Mouse (Mus musculus): ENCODE measurements around the gene Arf3. TPM values are rescaled to one million over a fixed set of nuclear protein-coding genes. Genes with fewer than 3 reads are reported as not detected.

The Arf3 gene
- polyA plus RNA-seq, 1 experiment from 2014 or later = 97.8 TPM

DNA sequence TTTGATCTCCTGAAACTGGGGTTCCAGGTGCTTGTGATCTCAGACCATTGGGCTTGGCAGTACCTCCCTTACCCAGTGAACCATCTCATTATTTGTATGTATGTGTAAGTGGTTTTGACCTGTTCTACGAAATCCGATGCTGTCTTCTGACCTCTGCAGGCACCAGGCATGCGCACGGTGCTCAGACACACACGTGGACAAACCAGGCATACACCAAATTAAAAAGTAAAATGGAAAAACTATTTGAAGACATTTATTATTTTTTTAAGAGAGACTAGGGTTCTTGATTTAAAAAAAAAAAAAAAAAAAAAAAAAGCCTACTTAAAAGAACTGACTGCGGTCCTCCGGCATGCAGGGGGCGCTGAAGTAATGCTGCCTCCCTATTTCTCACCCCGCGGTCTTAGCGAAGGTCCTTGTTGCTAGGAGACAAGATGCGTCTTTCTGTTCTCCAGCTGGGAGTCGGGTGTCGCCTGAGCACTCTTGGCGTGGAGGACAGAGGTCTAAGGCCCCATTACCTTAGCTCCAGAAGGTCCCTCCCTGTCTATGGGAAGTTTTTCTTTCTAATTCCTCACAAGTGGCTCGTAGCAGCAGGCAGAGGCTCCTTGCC is 55.1 kb downstream of the Arf3 start, which contains the start of gene Ccdc65:
Ccdc65 (plus strand) TSS at position 442 of the 607 bp plus-strand sequence.
- WGBS = 21% methylated on average over 16 of the region's 16 CpGs
- peak; percentile 66; the same call in 1 of the 2 replicates for ATAC-seq (ENCODE audit: low FRiP score)
- H3K9me3 ChIP-seq (replicated peaks) = no peaks in the 10 kb centered on the region
- peak within 1 kb of the TSS; percentile 44 for H3K9ac ChIP-seq (replicated peaks)
- peak within 1 kb of the TSS; percentile 44 for H3K4me3 ChIP-seq (replicated peaks)
- peaks cover 11% of the 10 kb centered on the region for H3K27me3 ChIP-seq (replicated peaks)
- peak within 1 kb of the TSS; percentile 66 for H3K4me2 ChIP-seq
- H3K4me1 ChIP-seq = peaks cover 12% of the 10 kb centered on the region
- H3K36me3 ChIP-seq = no peaks in the 10 kb centered on the region
- H3K27ac ChIP-seq (replicated peaks) = no peak within 1 kb of the TSS

GRCm38 (mm10) chr15:98704312-98704711 is 58.7 kb downstream of the Arf3 start:
- 70% methylated on average over 9 of the region's 9 CpGs for WGBS
- Histone ChIP-seq H3K27me3 (replicated peaks) (peaks cover 32% of the 10 kb centered on the region), H3K9me3 (replicated peaks) (no peaks in the 10 kb centered on the region), H3K4me2 (no peak overlapping the region), H3K4me1 (peaks cover 16% of the 10 kb centered on the region), H3K4me3 (replicated peaks) (no peak overlapping the region), H3K36me3 (no peaks in the 10 kb centered on the region), H3K27ac (replicated peaks) (no peak overlapping the region), H3K9ac (replicated peaks) (no peak overlapping the region)
- ATAC-seq (ENCODE audit: low FRiP score) = no peak

DNA sequence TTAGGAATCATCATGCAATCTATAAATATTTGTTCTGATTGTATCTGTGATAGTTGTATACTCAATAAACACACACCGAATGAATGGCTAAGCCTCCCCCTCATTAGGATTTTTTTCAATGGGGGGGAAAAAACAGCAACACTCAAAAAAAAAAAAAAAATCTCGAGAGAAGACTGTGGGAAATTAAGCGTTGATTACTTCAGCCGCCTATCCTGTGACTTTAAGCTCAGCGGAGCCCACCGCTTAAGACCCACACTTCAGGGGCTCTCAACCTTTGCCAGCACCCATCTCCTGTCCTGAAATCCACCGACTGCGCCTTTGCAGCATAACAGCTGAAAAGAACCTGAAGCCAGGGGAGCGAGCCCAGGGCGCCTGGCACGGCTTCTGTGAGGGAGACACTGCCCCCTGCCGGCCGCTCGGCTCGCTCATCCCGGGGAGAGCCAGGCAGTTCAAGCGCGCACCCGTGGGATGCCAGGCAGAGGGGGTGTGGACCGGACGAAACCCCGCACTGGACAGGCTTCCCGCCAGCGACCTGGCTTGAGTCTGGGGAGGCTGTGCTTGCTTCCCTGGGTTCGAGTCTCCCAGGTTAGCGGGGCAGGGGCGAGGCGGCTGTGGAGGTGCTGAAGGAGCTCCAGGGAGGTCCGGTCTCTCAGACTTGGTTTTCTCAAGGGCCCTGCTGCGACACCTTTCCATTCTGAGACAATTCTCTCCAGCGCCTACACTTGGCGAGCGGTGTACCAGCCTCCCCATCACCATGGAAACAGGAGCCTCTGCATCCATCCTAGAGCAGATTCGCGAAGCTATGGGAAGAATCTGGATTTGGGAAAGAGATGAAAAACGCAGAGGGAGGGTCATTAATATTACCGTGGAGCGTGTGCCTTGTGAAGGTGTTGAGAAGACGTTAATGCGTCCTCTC is 63.6 kb downstream of the Arf3 start:
- ATAC-seq (ENCODE audit: low FRiP score) = peak; percentile 91
- Histone ChIP-seq H3K36me3 (no peaks in the 10 kb centered on the region), H3K4me2 (peak overlapping the region; percentile 82), H3K9ac (replicated peaks) (peak overlapping the region; percentile 55), H3K9me3 (replicated peaks) (no peaks in the 10 kb centered on the region), H3K4me3 (replicated peaks) (peak overlapping the region; percentile 53), H3K27me3 (replicated peaks) (peaks cover 26% of the 10 kb centered on the region), H3K4me1 (peaks cover 16% of the 10 kb centered on the region; the same call in 1 of the 2 replicates), H3K27ac (replicated peaks) (peak overlapping the region; percentile 78)
- WGBS = 4% methylated on average over 40 of the region's 40 CpGs

DNA sequence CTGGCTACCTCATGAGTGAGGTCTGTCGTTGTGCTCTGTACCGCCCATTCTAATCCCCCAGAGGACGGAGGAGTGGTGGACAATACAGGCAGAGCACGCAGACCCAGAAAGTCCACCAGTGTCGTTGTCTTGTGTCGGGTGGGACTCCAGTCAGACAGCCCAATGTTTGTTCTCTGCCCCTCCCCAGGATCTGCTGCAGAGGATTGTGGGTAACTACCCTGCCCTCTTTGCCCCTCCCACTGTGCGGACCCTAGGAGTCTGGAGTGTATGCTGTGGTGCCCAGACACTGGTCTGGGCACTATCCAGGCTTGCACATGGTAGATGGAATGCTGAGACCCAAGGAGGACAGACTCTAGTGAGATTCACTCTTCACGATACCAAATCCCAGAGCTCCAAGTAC is 66.8 kb downstream of the Arf3 start:
- 48% methylated on average over 8 of the region's 8 CpGs for WGBS
- H3K4me1 ChIP-seq = peaks cover 27% of the 10 kb centered on the region
- H3K27me3 ChIP-seq (replicated peaks) = peaks cover 7% of the 10 kb centered on the region
- ATAC-seq (ENCODE audit: low FRiP score) = no peak
- no peaks in the 10 kb centered on the region for H3K36me3 ChIP-seq
- H3K9ac ChIP-seq (replicated peaks) = no peak overlapping the region
- no peak overlapping the region for H3K4me2 ChIP-seq
- H3K27ac ChIP-seq (replicated peaks) = no peak overlapping the region
- H3K4me3 ChIP-seq (replicated peaks) = no peak overlapping the region
- H3K9me3 ChIP-seq (replicated peaks) = no peaks in the 10 kb centered on the region

- 32% methylated on average over 9 of the region's 9 CpGs for WGBS
- H3K4me2 ChIP-seq = no peak overlapping the region
- H3K9ac ChIP-seq (replicated peaks) = no peak overlapping the region
- peaks cover 30% of the 10 kb centered on the region for H3K4me1 ChIP-seq
- peaks cover 2% of the 10 kb centered on the region for H3K27me3 ChIP-seq (replicated peaks)
- no peak for ATAC-seq (ENCODE audit: low FRiP score)
- no peaks in the 10 kb centered on the region for H3K36me3 ChIP-seq
- no peak overlapping the region for H3K4me3 ChIP-seq (replicated peaks)
- H3K27ac ChIP-seq (replicated peaks) = no peak overlapping the region
- H3K9me3 ChIP-seq (replicated peaks) = no peaks in the 10 kb centered on the region
Observed at GRCm38 (mm10) chr15:98695726-98696125, 67.3 kb downstream of the Arf3 start.

- H3K4me3 ChIP-seq (replicated peaks) = no peak overlapping the region
- no peak overlapping the region for H3K4me2 ChIP-seq
- H3K4me1 ChIP-seq = peaks cover 18% of the 10 kb centered on the region
- no peak for ATAC-seq (ENCODE audit: low FRiP score)
- H3K27me3 ChIP-seq (replicated peaks) = no peaks in the 10 kb centered on the region
- H3K36me3 ChIP-seq = no peaks in the 10 kb centered on the region
- H3K9ac ChIP-seq (replicated peaks) = no peak overlapping the region
- 66% methylated on average over 11 of the region's 11 CpGs for WGBS
- no peak overlapping the region for H3K27ac ChIP-seq (replicated peaks)
- no peaks in the 10 kb centered on the region for H3K9me3 ChIP-seq (replicated peaks)
Observed at GRCm38 (mm10) chr15:98692171-98692715, 70.8 kb downstream of the Arf3 start.

DNA sequence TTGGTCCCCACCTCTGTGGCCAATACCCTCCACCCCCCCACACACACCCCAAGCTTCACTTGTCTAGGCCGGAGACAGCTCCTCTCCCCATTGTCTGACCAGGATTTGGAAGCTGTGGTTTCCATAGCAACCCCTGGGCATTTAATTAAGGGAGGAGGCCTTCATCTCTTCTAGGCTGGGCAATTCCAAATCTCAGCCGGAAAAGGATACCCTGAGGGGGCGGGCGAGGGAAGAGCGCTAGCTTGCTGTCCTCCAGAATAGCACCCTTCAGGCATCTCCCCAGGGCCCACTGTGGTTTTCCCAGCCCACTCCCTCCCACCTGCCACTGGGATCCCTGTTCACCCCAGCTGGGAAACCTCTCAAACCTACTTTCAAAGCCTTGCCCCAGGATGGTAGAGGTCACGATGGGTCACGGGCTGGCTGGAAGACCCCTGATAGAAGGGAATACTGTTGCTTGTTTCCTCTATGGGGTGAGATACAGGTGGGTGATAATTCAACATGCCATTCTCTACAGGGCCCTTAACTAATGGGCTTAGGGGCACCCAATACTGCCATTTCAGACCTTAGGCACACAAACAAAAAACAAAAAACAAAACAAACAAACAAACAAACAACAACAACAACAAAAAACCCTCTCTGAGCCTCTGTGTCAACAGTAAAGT is 71.4 kb downstream of the Arf3 start:
- Histone ChIP-seq H3K36me3 (no peaks in the 10 kb centered on the region), H3K27ac (replicated peaks) (no peak overlapping the region), H3K27me3 (replicated peaks) (no peaks in the 10 kb centered on the region), H3K4me3 (replicated peaks) (no peak overlapping the region), H3K9ac (replicated peaks) (no peak overlapping the region), H3K4me2 (no peak overlapping the region), H3K9me3 (replicated peaks) (no peaks in the 10 kb centered on the region), H3K4me1 (peaks cover 18% of the 10 kb centered on the region)
- WGBS = 11% methylated on average over 7 of the region's 7 CpGs
- ATAC-seq (ENCODE audit: low FRiP score) = no peak; the same call in 1 of the 2 replicates

GRCm38 (mm10) chr15:98689682-98690081 is 73.3 kb downstream of the Arf3 start:
- H3K9me3 ChIP-seq (replicated peaks) = no peaks in the 10 kb centered on the region
- H3K9ac ChIP-seq (replicated peaks) = no peak overlapping the region
- H3K4me2 ChIP-seq = no peak overlapping the region
- peaks cover 14% of the 10 kb centered on the region for H3K4me1 ChIP-seq
- no peak for ATAC-seq (ENCODE audit: low FRiP score)
- WGBS = 88% methylated on average over 2 of the region's 2 CpGs
- no peak overlapping the region for H3K4me3 ChIP-seq (replicated peaks)
- H3K36me3 ChIP-seq = no peaks in the 10 kb centered on the region
- H3K27me3 ChIP-seq (replicated peaks) = no peaks in the 10 kb centered on the region
- H3K27ac ChIP-seq (replicated peaks) = no peak overlapping the region

Other genes with a start within 250 kb of the Arf3 start
- 102 and 104 TPM in 2 replicates for gene Kansl2, start 228.9 kb downstream of the Arf3 start, polyA plus RNA-seq (2015; fragmentation: Nextera tagmentation; extraction: Ambion mirVana)
- 58.6 and 62.8 TPM in 2 replicates for gene Ccnt1, start 192.3 kb downstream of the Arf3 start, polyA plus RNA-seq (2015; fragmentation: Nextera tagmentation; extraction: Ambion mirVana)
- not detected in 2 replicates for gene 4930415O20Rik, start 192.2 kb downstream of the Arf3 start, polyA plus RNA-seq (2015; fragmentation: Nextera tagmentation; extraction: Ambion mirVana)
- gene Adcy6, start 153.1 kb downstream of the Arf3 start, polyA plus RNA-seq (2015; fragmentation: Nextera tagmentation; extraction: Ambion mirVana) = 10.4 and 10.8 TPM in 2 replicates
- gene Cacnb3, start 132.4 kb downstream of the Arf3 start, polyA plus RNA-seq (2015; fragmentation: Nextera tagmentation; extraction: Ambion mirVana) = 108 and 128 TPM in 2 replicates
- gene Ddx23, start 100.3 kb downstream of the Arf3 start, polyA plus RNA-seq (2015; fragmentation: Nextera tagmentation; extraction: Ambion mirVana) = 20.6 and 21.0 TPM in 2 replicates
- 9.4 and 11.3 TPM in 2 replicates for gene Rnd1, start 85.8 kb downstream of the Arf3 start, polyA plus RNA-seq (2015; fragmentation: Nextera tagmentation; extraction: Ambion mirVana)
- gene Ccdc65, start 55.0 kb downstream of the Arf3 start, polyA plus RNA-seq (2015; fragmentation: Nextera tagmentation; extraction: Ambion mirVana) = 6.4 and 7.5 TPM in 2 replicates
- 11.9 and 12.3 TPM in 2 replicates for gene Fkbp11, start 35.0 kb downstream of the Arf3 start, polyA plus RNA-seq (2015; fragmentation: Nextera tagmentation; extraction: Ambion mirVana)
- gene Wnt10b, start 14.9 kb upstream of the Arf3 start, polyA plus RNA-seq (2015; fragmentation: Nextera tagmentation; extraction: Ambion mirVana) = 0.08 and 0.72 TPM in 2 replicates
- 1.0 and 2.0 TPM in 2 replicates for gene Wnt1, start 26.6 kb upstream of the Arf3 start, polyA plus RNA-seq (2015; fragmentation: Nextera tagmentation; extraction: Ambion mirVana)
- gene Ddn, start 46.3 kb upstream of the Arf3 start, polyA plus RNA-seq (2015; fragmentation: Nextera tagmentation; extraction: Ambion mirVana) = 0.18 and 0.36 TPM in 2 replicates
- 66.4 and 72.9 TPM in 2 replicates for gene Prkag1, start 68.3 kb upstream of the Arf3 start, polyA plus RNA-seq (2015; fragmentation: Nextera tagmentation; extraction: Ambion mirVana)
- gene Kmt2d, start 108.0 kb upstream of the Arf3 start, polyA plus RNA-seq (2015; fragmentation: Nextera tagmentation; extraction: Ambion mirVana) = 9.9 and 10.1 TPM in 2 replicates
- gene Rhebl1, start 131.3 kb upstream of the Arf3 start, polyA plus RNA-seq (2015; fragmentation: Nextera tagmentation; extraction: Ambion mirVana) = 27.0 and 33.2 TPM in 2 replicates
- 2.5 and 3.2 TPM in 2 replicates for gene Dhh, start 135.3 kb upstream of the Arf3 start, polyA plus RNA-seq (2015; fragmentation: Nextera tagmentation; extraction: Ambion mirVana)
- 27.9 and 28.6 TPM in 2 replicates for gene Lmbr1l, start 155.0 kb upstream of the Arf3 start, polyA plus RNA-seq (2015; fragmentation: Nextera tagmentation; extraction: Ambion mirVana)
- gene Tuba1b, start 171.4 kb upstream of the Arf3 start, polyA plus RNA-seq (2015; fragmentation: Nextera tagmentation; extraction: Ambion mirVana) = 1,446 and 1,534 TPM in 2 replicates
- not detected in 2 replicates for gene Gm49450, start 190.3 kb upstream of the Arf3 start, polyA plus RNA-seq (2015; fragmentation: Nextera tagmentation; extraction: Ambion mirVana)
- gene Tuba1a, start 190.5 kb upstream of the Arf3 start, polyA plus RNA-seq (2015; fragmentation: Nextera tagmentation; extraction: Ambion mirVana) = 10,639 and 13,509 TPM in 2 replicates

All from neural tube, embryonic 15.5 days (tissue).